Mouse (Mus musculus): ENCODE measurements around the gene Gpr89. TPM values are rescaled to one million over a fixed set of nuclear protein-coding genes. Genes with fewer than 3 reads are reported as not detected.

The Gpr89 gene
- polyA plus RNA-seq, 1 experiment from 2014 or later: 34.6 TPM

DNA sequence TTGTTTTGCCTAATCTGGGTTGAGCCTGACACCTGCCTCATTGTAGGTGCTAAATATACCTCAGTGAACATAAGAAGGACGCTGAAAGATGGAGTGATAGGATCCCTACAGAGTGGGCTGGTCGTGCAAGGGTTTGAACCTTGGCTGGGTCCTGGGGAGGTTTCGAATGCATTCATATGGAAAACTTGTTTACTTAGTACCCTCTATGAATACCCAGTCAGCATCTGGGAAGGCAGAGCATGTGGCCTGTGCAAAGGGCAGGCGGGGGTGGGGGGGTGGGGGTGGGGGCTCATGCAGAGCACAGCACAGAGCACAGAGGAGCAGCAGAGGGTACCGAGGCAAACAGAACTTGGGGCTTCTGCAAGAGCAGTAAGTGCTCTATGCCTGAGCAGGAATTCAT is 72.2 kb downstream of the Gpr89 start:
- Histone ChIP-seq H3K4me3 (no peak overlapping the region), H3K4me1 (peaks cover 19% of the 10 kb centered on the region), H3K27me3 (ENCODE audit: low read depth, poor library complexity, severe bottlenecking) (no peaks in the 10 kb centered on the region), H3K36me3 (no peaks in the 10 kb centered on the region), H3K9me3 (replicated peaks) (no peaks in the 10 kb centered on the region), H3K27ac (replicated peaks) (0 out of 2 replicates have a peak overlapping the region, but pooled peaks have one; percentile 34)
- DNase-seq (ENCODE audit: low spot score): no peak
- 33% methylated on average over 5 of the region's 5 CpGs for WGBS

DNA sequence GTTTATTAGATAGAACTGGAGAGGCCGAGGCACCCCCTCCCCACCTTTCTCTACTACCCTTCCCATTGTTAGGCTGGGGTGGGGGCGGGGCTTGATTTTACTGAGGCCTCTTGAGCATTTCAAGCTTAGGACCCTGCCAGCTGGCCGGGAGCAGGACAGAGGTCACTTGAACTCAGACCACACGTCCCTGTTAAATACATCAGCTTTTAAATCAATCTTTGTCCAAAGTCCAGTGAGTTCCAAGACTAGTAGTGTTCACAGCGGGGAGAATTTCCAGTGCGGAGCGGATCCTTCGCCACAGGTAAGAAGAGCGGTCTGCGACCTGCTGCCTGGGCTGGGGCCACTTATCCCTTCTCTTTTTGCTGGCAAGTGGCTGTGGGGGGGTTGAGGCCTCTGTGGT is 75.3 kb downstream of the Gpr89 start:
- Histone ChIP-seq H3K4me3 (no peak overlapping the region), H3K9me3 (replicated peaks) (no peaks in the 10 kb centered on the region), H3K36me3 (no peaks in the 10 kb centered on the region), H3K27ac (replicated peaks) (peak overlapping the region; percentile 13; the same call in 1 of the 2 replicates), H3K4me1 (peaks cover 26% of the 10 kb centered on the region), H3K27me3 (ENCODE audit: low read depth, poor library complexity, severe bottlenecking) (no peaks in the 10 kb centered on the region)
- 78% methylated on average over 10 of the region's 10 CpGs for WGBS
- no peak for DNase-seq (ENCODE audit: low spot score)

DNA sequence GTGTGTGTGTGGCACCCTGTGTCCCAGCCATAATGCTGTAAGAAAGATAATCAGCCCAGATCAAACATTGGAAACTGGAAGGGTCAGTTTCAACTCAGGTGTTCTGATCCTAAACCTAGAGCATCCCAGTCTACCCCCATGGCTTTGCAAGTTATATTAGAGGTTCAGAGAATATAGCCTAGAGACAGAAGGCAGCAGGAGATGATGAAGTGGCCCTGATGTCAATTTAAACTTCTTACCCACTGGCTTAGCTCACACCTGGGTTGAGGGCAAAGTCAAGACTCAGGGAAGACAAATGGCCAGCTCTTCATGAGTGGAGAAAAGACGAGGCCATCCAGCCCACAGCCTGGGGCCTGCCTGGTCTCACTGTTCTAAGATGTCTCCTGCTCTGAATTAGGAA is 76.2 kb downstream of the Gpr89 start, which contains the start of the genes Pdzk1 and Cd160:
Gene Pdzk1 (plus strand): TSS at position 301 of the 400 bp plus-strand sequence.
Gene Cd160 (minus strand): TSS at position 368 of the 400 bp plus-strand sequence.
- Histone ChIP-seq H3K4me3 (no peak within 1 kb of the TSS), H3K4me1 (peaks cover 26% of the 10 kb centered on the region)
- 69% methylated on average over 1 of the region's 1 CpGs for WGBS

DNA sequence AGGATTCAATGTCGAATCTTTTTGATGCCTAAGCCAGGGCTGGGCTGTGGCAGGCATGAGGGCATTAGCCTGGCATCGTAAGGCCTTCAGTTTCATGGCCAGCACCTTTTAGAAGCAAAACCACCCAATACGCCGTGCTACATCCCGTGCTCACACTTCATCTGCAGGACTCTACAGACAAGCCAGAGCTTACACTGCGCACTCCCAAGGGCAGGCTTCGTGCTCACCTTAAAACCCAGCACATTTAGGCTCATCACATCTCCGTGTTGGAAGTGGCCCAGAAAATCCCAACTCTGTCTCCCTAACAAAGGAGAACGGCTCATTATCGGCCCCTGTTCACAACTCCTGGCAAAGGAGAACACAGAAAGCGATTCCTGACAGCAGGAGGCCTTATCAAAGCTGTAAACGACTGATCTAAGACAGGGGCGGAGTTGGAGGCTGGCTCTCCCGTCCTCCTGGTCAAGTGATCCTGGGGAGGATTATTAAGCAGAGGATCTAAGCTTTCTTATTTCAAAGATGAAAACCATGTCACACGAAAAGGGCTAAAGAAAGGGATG is 76.8 kb downstream of the Gpr89 start:
- no peaks in the 10 kb centered on the region for H3K27me3 ChIP-seq (ENCODE audit: low read depth, poor library complexity, severe bottlenecking)
- no peak for DNase-seq (ENCODE audit: low spot score)
- 37% methylated on average over 15 of the region's 15 CpGs for WGBS
- no peak overlapping the region for H3K4me3 ChIP-seq
- 0 out of 2 replicates have a peak overlapping the region, but pooled peaks have one; percentile 33 for H3K27ac ChIP-seq (replicated peaks)
- no peaks in the 10 kb centered on the region for H3K9me3 ChIP-seq (replicated peaks)
- peaks cover 26% of the 10 kb centered on the region for H3K4me1 ChIP-seq
- no peaks in the 10 kb centered on the region for H3K36me3 ChIP-seq

More for the DNA sequence above, 76.2 kb downstream of the Gpr89 start, which contains the start of the genes Pdzk1 and Cd160:
- Histone ChIP-seq H3K36me3 (no peaks in the 10 kb centered on the region), H3K9me3 (replicated peaks) (no peaks in the 10 kb centered on the region), H3K27ac (replicated peaks) (peak within 1 kb of the TSS; percentile 33; the same call in 1 of the 2 replicates), H3K27me3 (ENCODE audit: low read depth, poor library complexity, severe bottlenecking) (no peaks in the 10 kb centered on the region)
- no peak for DNase-seq (ENCODE audit: low spot score)

DNA sequence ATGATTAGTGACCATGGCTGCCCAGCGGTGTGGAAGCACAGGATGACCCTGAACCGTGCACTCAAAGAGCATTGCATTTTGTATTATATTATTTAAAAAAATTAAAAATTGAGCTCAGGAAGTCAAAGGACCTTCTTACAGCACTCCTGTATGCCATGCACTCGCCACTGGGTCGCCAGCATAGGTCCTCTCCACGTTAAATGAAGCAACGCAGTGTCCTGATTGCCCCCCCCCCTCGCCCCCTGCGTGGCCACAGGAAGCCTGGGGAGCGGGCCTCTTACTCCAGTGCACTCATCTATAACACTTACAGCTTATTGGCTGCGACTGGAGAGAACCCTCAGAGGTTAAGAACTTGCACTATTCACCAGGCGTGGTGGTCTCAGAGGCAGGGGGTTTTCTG is 79.9 kb downstream of the Gpr89 start:
- 41% methylated on average over 11 of the region's 11 CpGs for WGBS
- DNase-seq (ENCODE audit: low spot score): no peak

DNA sequence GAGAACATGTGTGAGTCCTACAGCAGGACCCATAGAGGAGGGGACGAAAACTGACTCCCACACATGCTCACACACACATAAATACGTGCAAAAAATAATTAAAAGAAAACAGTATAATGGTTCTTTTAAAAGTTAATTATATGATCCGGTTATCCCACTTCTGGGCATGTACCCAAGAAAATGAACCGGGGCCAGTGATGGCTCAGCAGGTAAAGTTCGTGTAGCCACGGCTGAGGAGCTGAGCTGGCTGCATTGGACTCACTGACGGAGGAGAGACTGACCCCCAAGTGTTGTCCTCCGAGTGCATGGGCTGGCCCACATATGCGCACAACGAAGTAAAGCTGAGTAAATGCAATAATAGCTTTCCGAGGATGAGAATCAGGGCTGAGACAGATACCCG is 80.5 kb downstream of the Gpr89 start:
- 87% methylated on average over 12 of the region's 12 CpGs for WGBS
- no peaks in the 10 kb centered on the region for H3K36me3 ChIP-seq
- no peak overlapping the region for H3K27ac ChIP-seq (replicated peaks)
- H3K4me3 ChIP-seq: no peak overlapping the region
- no peaks in the 10 kb centered on the region for H3K9me3 ChIP-seq (replicated peaks)
- no peak for DNase-seq (ENCODE audit: low spot score)
- peaks cover 12% of the 10 kb centered on the region for H3K4me1 ChIP-seq
- no peaks in the 10 kb centered on the region for H3K27me3 ChIP-seq (ENCODE audit: low read depth, poor library complexity, severe bottlenecking)

More for the DNA sequence above, 79.9 kb downstream of the Gpr89 start:
- H3K9me3 ChIP-seq (replicated peaks): no peaks in the 10 kb centered on the region
- H3K4me1 ChIP-seq: peaks cover 18% of the 10 kb centered on the region
- H3K27me3 ChIP-seq (ENCODE audit: low read depth, poor library complexity, severe bottlenecking): no peaks in the 10 kb centered on the region
- H3K4me3 ChIP-seq: no peak overlapping the region
- no peak overlapping the region for H3K27ac ChIP-seq (replicated peaks)
- no peaks in the 10 kb centered on the region for H3K36me3 ChIP-seq

DNA sequence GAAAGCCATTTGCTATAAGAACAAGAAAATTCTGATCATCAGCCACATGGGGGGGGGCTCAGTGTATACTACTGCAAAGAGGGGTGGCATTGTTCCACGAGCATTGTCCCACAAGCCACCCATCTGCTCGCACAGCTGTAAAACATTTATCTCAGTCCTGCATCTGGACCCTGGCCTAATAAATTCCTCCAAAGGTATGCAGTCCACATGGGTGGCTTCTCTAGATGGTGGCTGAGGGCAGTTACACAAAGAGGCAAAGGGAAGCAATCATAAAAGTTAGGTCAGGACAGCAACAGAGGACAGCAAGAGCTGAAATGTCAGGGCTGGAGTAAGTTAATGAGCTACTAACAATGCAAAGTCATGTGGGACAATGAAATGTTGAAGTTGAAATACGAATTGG is 81.4 kb downstream of the Gpr89 start:
- DNase-seq (ENCODE audit: low spot score): no peak
- no peaks in the 10 kb centered on the region for H3K9me3 ChIP-seq (replicated peaks)
- no peaks in the 10 kb centered on the region for H3K36me3 ChIP-seq
- WGBS: 71% methylated on average over 3 of the region's 3 CpGs
- H3K27ac ChIP-seq (replicated peaks): no peak overlapping the region
- peaks cover 12% of the 10 kb centered on the region for H3K4me1 ChIP-seq
- H3K4me3 ChIP-seq: no peak overlapping the region
- H3K27me3 ChIP-seq (ENCODE audit: low read depth, poor library complexity, severe bottlenecking): no peaks in the 10 kb centered on the region

DNA sequence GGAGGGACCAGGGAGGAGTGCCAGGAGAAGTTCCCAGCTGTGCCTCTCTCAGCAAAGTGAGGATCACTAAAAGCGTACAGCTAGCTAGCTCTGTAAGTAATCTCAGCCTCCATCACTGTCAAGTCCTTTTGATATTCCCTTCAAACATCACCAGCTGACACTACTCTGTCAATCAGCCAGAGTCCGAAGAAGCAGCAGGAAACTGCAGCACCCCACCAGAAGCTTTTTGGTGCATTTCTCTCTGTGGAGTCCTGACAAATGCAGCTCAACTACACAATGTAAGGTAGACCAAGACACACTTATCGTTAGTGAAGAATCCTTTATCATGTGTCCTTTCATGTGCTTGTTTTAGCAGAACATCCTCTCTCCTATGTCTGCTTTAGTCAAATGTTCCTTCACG is 83.6 kb downstream of the Gpr89 start:
- H3K27me3 ChIP-seq (ENCODE audit: low read depth, poor library complexity, severe bottlenecking): no peaks in the 10 kb centered on the region
- H3K36me3 ChIP-seq: no peaks in the 10 kb centered on the region
- peaks cover 7% of the 10 kb centered on the region for H3K4me1 ChIP-seq
- no peak overlapping the region for H3K4me3 ChIP-seq
- H3K9me3 ChIP-seq (replicated peaks): no peaks in the 10 kb centered on the region; the same call in 1 of the 2 replicates
- WGBS: 85% methylated on average over 4 of the region's 4 CpGs
- no peak overlapping the region for H3K27ac ChIP-seq (replicated peaks)
- DNase-seq (ENCODE audit: low spot score): no peak

DNA sequence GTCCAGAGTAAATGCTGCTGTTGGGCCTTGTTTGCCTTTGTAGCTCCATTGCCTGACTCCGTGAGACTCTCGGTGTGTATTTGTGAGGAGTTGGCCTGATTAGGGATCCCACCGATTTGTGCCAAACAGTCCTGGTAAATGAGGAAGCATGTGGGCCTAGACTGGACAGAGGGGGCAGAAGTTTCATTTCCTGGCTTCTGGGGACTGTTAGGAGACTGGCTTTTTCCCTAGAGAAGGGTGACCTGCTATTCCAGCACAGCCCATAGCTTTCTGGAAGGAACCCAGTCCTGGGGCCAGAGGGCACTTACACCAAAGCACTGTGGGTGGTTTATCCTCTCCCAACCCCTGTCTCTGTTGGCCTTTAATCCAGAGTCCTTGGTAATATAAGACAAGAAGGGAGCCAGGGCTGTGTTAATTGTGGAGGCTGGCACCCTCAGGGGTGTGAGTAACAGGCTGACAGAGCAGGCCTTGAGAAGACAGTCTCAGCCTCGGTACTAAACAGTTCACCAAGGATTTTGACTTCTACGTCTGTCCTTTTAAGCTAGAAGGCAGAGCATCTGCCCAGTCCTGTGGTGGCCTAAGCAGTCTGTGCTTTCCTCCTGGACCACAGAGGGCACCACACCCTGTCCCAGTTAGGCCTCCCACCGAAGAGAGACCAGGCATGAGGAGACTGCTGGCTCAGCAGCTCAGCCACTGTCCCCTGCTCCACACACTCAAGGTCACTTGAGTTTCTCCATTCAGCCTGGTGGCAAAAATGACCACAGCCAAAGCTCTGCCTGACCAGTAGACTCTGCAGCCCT is 84.8 kb downstream of the Gpr89 start:
- Histone ChIP-seq H3K4me1 (peaks cover 4% of the 10 kb centered on the region), H3K4me3 (no peak overlapping the region), H3K27me3 (ENCODE audit: low read depth, poor library complexity, severe bottlenecking) (no peaks in the 10 kb centered on the region), H3K27ac (replicated peaks) (no peak overlapping the region), H3K36me3 (no peaks in the 10 kb centered on the region), H3K9me3 (replicated peaks) (no peaks in the 10 kb centered on the region; the same call in 1 of the 2 replicates)
- no peak for DNase-seq (ENCODE audit: low spot score)
- 80% methylated on average over 6 of the region's 6 CpGs for WGBS

Other genes with a start within 250 kb of the Gpr89 start
- 0.06 and 0.29 TPM in 2 replicates for gene Ankrd35, start 235.2 kb downstream of the Gpr89 start, polyA plus RNA-seq (2016; fragmentation: Nextera tagmentation; extraction: Ambion mirVana)
- gene Pias3, start 209.0 kb downstream of the Gpr89 start, polyA plus RNA-seq (2016; fragmentation: Nextera tagmentation; extraction: Ambion mirVana): 50.6 and 57.3 TPM in 2 replicates
- 16.6 and 20.0 TPM in 2 replicates for gene Nudt17, start 196.8 kb downstream of the Gpr89 start, polyA plus RNA-seq (2016; fragmentation: Nextera tagmentation; extraction: Ambion mirVana)
- 44.3 and 47.0 TPM in 2 replicates for gene Polr3c, start 177.7 kb downstream of the Gpr89 start, polyA plus RNA-seq (2016; fragmentation: Nextera tagmentation; extraction: Ambion mirVana)
- 73.0 and 73.5 TPM in 2 replicates for gene Rnf115, start 177.7 kb downstream of the Gpr89 start, polyA plus RNA-seq (2016; fragmentation: Nextera tagmentation; extraction: Ambion mirVana)
- gene Pdzk1, start 76.1 kb downstream of the Gpr89 start, polyA plus RNA-seq (2016; fragmentation: Nextera tagmentation; extraction: Ambion mirVana): 0.57 and 1.0 TPM in 2 replicates
- gene Cd160, start 76.0 kb downstream of the Gpr89 start, polyA plus RNA-seq (2016; fragmentation: Nextera tagmentation; extraction: Ambion mirVana): 0.10 and 0.22 TPM in 2 replicates
- gene Gja5, start 653 bp downstream of the Gpr89 start, polyA plus RNA-seq (2016; fragmentation: Nextera tagmentation; extraction: Ambion mirVana): 7.2 and 10.1 TPM in 2 replicates
- 0.02 TPM in 2 replicates for gene Gja8, start 20.7 kb upstream of the Gpr89 start, polyA plus RNA-seq (2016; fragmentation: Nextera tagmentation; extraction: Ambion mirVana)

Measured in midbrain, embryonic 10.5 days (tissue).